Mouse (Mus musculus) stomach, embryonic 15.5 days (tissue): ENCODE results near the gene 3110070M22Rik. TPM values are rescaled to one million over a fixed set of nuclear protein-coding genes. Genes with fewer than 3 reads are reported as not detected.

ENCODE experiments used
- ATAC-seq: fragments of 200-750 bp; cut with Nextera tagmentation; 2 replicates; pipeline ENCODE4 v1.8.0; 2017; ENCODE audit warnings: low read depth, moderate number of reproducible peaks, moderate TSS enrichment; ENCODE audit not compliant: insufficient read depth, low FRiP score
- H3K27ac ChIP-seq: fragments of 300-500 bp; sonication (generic); 2 replicates; pipeline ENCODE4 v1.5.1; 2015; ENCODE audit warnings: mild to moderate bottlenecking, inconsistent platforms
- H3K27me3 ChIP-seq: fragments of 300-500 bp; sonication (generic); replicated peaks from 2 replicates; pipeline ENCODE4 v1.6.1; 2015; ENCODE audit warnings: inconsistent platforms
- H3K36me3 ChIP-seq: fragments of 300-500 bp; sonication (generic); 2 replicates; pipeline ENCODE4 v1.6.1; 2015; ENCODE audit warnings: inconsistent platforms
- H3K4me1 ChIP-seq: fragments of 300-500 bp; sonication (generic); 2 replicates; pipeline ENCODE4 v1.6.1; 2015; ENCODE audit warnings: inconsistent platforms
- H3K4me2 ChIP-seq: fragments of 300-500 bp; sonication (generic); 2 replicates; pipeline ENCODE4 v1.6.1; 2015; ENCODE audit warnings: mild to moderate bottlenecking, inconsistent platforms
- H3K4me3 ChIP-seq: fragments of 300-500 bp; sonication (generic); replicated peaks from 2 replicates; pipeline ENCODE4 v1.5.1; 2015; ENCODE audit warnings: inconsistent platforms
- H3K9ac ChIP-seq: fragments of 300-500 bp; sonication (generic); 2 replicates; pipeline ENCODE4 v1.6.1; 2015; ENCODE audit warnings: inconsistent platforms
- H3K9me3 ChIP-seq: fragments of 300-500 bp; sonication (generic); 2 replicates; pipeline ENCODE4 v1.6.1; 2016; ENCODE audit warnings: inconsistent platforms
- WGBS: fragments of 180-500 bp; shearing (Covaris S2); methylation state at CpG from one replicate; pipeline ENCODE4 v1.1.7; 2015; 5-methylcytosine and 5-hydroxymethylcytosine counted together
- polyA plus RNA-seq: library from polyadenylated mRNA; unstranded; fragments of >200 nt; fragmentation: Nextera tagmentation; extraction: Ambion mirVana; gene quantifications from 2 replicates; pipeline ENCODE4 v1.2.1, GENCODE M21; 2015

The 3110070M22Rik gene
- polyA plus RNA-seq, 1 experiment from 2014 or later = 1.1 TPM

DNA sequence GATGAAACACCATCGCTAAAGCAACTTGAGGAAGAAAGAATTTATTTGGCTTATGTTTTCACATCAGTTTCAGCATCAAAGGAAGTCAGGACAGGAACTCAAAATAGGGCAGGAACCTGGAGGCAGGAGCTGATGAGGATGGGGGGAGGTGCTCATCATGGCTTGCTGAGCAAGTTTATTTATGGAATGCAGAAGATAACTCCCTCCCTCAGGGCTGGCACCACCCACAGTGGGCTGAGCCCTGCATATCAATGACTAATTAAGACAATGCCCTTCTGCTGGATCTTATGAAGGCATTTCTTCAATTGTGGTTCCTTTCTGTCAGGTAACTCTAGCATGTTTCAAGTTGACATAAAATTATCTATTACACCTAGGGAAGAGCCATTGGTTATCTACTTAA lies 45.9 kb downstream of the 3110070M22Rik start:
- ATAC-seq = no peak
- no peak overlapping the region for H3K9ac ChIP-seq
- H3K4me2 ChIP-seq = no peak overlapping the region
- H3K27ac ChIP-seq = no peak overlapping the region
- H3K36me3 ChIP-seq = peaks cover 31% of the 10 kb centered on the region
- no peaks in the 10 kb centered on the region for H3K9me3 ChIP-seq
- 95% methylated on average over 1 of the region's 1 CpGs for WGBS
- H3K4me1 ChIP-seq = no peaks in the 10 kb centered on the region
- no peaks in the 10 kb centered on the region for H3K27me3 ChIP-seq
- no peak overlapping the region for H3K4me3 ChIP-seq

Other genes starting within 250 kb of the 3110070M22Rik start
- 70.5 and 76.3 TPM in 2 replicates for gene Paip1, start 59.8 kb downstream of the 3110070M22Rik start, polyA plus RNA-seq
- 52.8 and 55.4 TPM in 2 replicates for gene 4833420G17Rik, start 25.6 kb downstream of the 3110070M22Rik start, polyA plus RNA-seq
- gene Tmem267, start 344 bp downstream of the 3110070M22Rik start, polyA plus RNA-seq = 0.97 and 1.4 TPM in 2 replicates
- gene Ccl28, start 135.4 kb upstream of the 3110070M22Rik start, polyA plus RNA-seq = 0.10 and 0.13 TPM in 2 replicates
- 183 and 196 TPM in 2 replicates for gene Hmgcs1, start 202.0 kb upstream of the 3110070M22Rik start, polyA plus RNA-seq